Mouse (Mus musculus): ENCODE measurements around the gene Gm10188.

DNA sequence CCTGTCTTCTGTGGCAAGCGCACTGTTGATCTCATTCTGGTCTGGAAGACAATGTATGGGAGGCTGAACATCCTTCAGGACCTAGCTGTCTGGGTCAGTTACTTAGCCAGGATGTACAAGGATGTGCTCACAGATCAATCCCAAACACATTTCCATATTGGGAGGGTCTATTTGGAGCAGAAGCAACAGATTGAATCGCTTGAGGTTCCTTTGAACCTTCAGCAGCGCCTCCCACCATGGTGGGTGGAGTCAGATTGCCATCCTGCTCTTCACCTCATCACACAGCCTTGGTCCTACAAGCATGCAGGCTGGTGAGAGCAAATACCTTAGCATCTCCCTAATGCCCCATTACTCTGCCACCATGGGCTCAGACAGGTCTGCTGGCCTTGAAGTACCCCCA, 35.8 kb downstream of the Gm10188 start:
- no peak for TF ChIP-seq POLR2A (IDR thresholded peaks at IDR 0.05; ENCODE audit: insufficient read depth, low read depth, low read length)
- no peak for TF ChIP-seq CTCF (IDR thresholded peaks at IDR 0.05; ENCODE audit: insufficient read depth, low read depth, low read length)

Data from olfactory bulb, adult 2 months (tissue).